Mouse (Mus musculus) intestine, postnatal 0 days (tissue): ENCODE data around the gene Mtch2. TPM values are rescaled to one million over a fixed set of nuclear protein-coding genes. Genes with fewer than 3 reads are reported as not detected.

Experiments used
- ATAC-seq: fragments of 200-750 bp; cut with Nextera tagmentation; 2 replicates; pipeline ENCODE4 v1.8.0; 2017; ENCODE audit warnings: mild to moderate bottlenecking, moderate TSS enrichment, moderate library complexity
- H3K27ac ChIP-seq: fragments of 300-500 bp; sonication (generic); 2 replicates; pipeline ENCODE4 v1.5.1; 2014; ENCODE audit warnings: mild to moderate bottlenecking, low read depth, low read length, moderate library complexity
- H3K27me3 ChIP-seq: fragments of 300-500 bp; sonication (generic); replicated peaks from 2 replicates; pipeline ENCODE4 v1.6.1; 2014; ENCODE audit warnings: low read length, mixed read lengths; ENCODE audit not compliant: control insufficient read depth, insufficient read depth
- H3K36me3 ChIP-seq: fragments of 300-500 bp; sonication (generic); 2 replicates; pipeline ENCODE4 v1.6.1; 2014; ENCODE audit warnings: mild to moderate bottlenecking, moderate library complexity; ENCODE audit not compliant: control insufficient read depth, insufficient read depth
- H3K4me1 ChIP-seq: fragments of 300-500 bp; sonication (generic); replicated peaks from 2 replicates; pipeline ENCODE4 v1.6.1; 2014; ENCODE audit warnings: antibody characterized with exemption, low read length, mixed read lengths; ENCODE audit not compliant: control insufficient read depth, insufficient read depth
- H3K4me2 ChIP-seq: fragments of 300-500 bp; sonication (generic); replicated peaks from 2 replicates; pipeline ENCODE4 v1.6.1; 2014; ENCODE audit warnings: low read depth, mild to moderate bottlenecking, moderate library complexity
- H3K4me3 ChIP-seq: fragments of 300-500 bp; sonication (generic); 2 replicates; pipeline ENCODE4 v1.5.1; 2014; ENCODE audit warnings: low read depth, low read length
- H3K9ac ChIP-seq: fragments of 300-500 bp; sonication (generic); 2 replicates; pipeline ENCODE4 v1.6.1; 2014; ENCODE audit warnings: mild to moderate bottlenecking, low read depth, low read length
- H3K9me3 ChIP-seq: fragments of 300-500 bp; sonication (generic); 2 replicates; pipeline ENCODE4 v1.6.1; 2016; ENCODE audit warnings: mixed run types; ENCODE audit not compliant: control insufficient read depth
- CTCF ChIP-seq: sonication (generic); IDR thresholded peaks from 2 replicates; pipeline ENCODE4 v1.5.1; 2016; ENCODE audit warnings: low read depth, mild to moderate bottlenecking, control low read depth, antibody characterized with exemption, moderate library complexity
- WGBS: fragments of 180-500 bp; shearing (Covaris S2); extraction: QIAGEN DNeasy Blood & Tissue Kit; methylation state at CpG from one replicate; pipeline ENCODE4 v1.1.7; 2014; 5-methylcytosine and 5-hydroxymethylcytosine counted together
- polyA plus RNA-seq: library from polyadenylated mRNA; unstranded; fragments of >200 nt; fragmentation: Nextera tagmentation; extraction: Ambion mirVana; gene quantifications from 2 replicates; pipeline ENCODE4 v1.2.1, GENCODE M21; 2015

The Mtch2 gene
- polyA plus RNA-seq, 1 experiment from 2014 or later = 196 TPM

DNA sequence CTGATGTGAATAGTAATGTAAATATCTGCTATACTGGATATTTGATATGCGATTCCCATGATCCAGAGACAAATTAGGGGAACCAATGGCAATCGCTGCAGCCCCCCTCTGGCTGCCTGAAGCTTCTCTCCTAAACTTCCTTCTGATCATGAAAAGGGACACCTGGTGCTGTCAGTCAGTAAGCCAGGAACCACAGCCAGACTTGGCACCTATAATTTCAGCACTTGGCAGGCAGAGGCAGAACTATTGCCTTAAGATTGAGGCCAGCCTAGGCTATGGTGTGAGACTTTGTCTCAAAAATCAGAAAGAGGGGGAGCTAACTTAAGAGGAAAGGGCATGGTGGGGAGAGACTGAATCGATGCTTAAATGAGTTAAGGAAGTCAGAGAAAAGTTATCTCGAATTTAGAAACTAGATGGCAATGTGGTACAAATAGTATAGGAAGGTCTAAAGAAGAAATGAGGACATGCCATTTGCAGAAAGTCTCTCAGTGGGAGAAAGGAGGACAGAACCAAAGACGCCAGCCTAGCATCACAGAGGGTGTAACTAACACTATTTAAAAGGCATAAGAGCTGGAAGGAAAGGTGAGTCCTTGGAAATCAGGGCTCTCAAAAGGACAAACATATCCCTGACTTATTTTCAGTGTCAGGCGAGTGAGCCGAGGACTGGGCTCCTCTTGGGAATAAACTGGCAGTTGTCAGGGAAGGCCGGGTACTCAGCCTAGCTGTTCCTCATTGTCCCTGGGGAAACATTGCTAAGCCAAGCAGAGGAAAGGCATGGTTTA lies 24.4 kb downstream of the Mtch2 start:
- ATAC-seq = no peak
- no peaks in the 10 kb centered on the region for H3K9me3 ChIP-seq
- no peak for TF ChIP-seq CTCF
- H3K27ac ChIP-seq = no peak overlapping the region
- no peak overlapping the region for H3K9ac ChIP-seq
- H3K4me3 ChIP-seq = no peak overlapping the region
- H3K27me3 ChIP-seq = no peaks in the 10 kb centered on the region
- H3K4me1 ChIP-seq = no peaks in the 10 kb centered on the region
- H3K36me3 ChIP-seq = 0 out of 2 replicates have a peak, but pooled peaks cover 7% of the 10 kb centered on the region
- H3K4me2 ChIP-seq = no peak overlapping the region
- WGBS = 64% methylated on average over 8 of the region's 8 CpGs

DNA sequence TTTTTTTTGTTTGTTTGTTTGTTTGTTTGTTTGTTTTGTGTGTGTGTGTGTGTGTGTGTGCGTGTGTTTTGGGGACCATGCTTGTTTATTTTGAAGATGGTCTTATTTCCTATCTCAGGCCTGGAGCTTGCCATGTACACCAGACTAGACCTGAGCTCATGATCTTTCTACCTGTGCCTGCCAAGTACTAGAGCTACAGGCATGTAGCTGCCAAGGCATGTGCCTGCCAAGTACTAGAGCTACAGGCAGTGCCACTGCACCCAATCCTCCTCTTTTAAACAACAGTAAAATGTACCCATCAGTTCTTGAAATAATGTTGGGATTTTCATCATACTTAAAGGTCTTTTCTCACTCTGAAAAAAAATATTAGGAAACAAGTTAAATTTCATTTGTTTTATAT lies 27.1 kb downstream of the Mtch2 start:
- no peak overlapping the region for H3K4me2 ChIP-seq
- TF ChIP-seq CTCF = no peak
- H3K9ac ChIP-seq = no peak overlapping the region
- no peak overlapping the region for H3K4me3 ChIP-seq
- H3K27ac ChIP-seq = no peak overlapping the region
- ATAC-seq = no peak
- 75% methylated on average over 1 of the region's 1 CpGs for WGBS
- H3K4me1 ChIP-seq = no peaks in the 10 kb centered on the region
- H3K36me3 ChIP-seq = no peaks in the 10 kb centered on the region
- no peaks in the 10 kb centered on the region for H3K9me3 ChIP-seq
- H3K27me3 ChIP-seq = no peaks in the 10 kb centered on the region

DNA sequence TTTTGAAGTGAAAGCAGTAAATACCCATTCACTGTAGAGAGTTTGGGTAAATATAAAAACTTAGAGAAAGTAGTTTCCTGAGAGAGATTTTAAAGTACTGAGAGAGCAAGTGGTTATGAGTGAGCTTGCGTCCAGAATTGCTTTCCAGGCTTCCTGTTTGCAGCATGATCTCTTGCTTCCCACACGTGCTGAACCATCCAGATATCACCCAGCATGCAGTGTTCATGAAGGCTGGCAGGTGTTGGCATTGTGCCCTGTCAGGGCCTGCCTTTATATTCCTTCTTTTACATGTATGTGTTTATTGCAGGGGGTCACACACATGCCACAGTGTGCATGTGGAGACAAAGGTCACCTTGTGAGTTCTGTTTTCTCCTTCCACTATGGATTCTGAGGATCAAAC lies 28.3 kb downstream of the Mtch2 start:
- no peak for ATAC-seq
- Histone ChIP-seq H3K4me2 (no peak overlapping the region), H3K27me3 (no peaks in the 10 kb centered on the region), H3K9ac (no peak overlapping the region), H3K4me3 (no peak overlapping the region), H3K36me3 (no peaks in the 10 kb centered on the region), H3K27ac (no peak overlapping the region), H3K9me3 (no peaks in the 10 kb centered on the region), H3K4me1 (no peaks in the 10 kb centered on the region)
- WGBS = 66% methylated on average over 2 of the region's 2 CpGs
- TF ChIP-seq CTCF = no peak

DNA sequence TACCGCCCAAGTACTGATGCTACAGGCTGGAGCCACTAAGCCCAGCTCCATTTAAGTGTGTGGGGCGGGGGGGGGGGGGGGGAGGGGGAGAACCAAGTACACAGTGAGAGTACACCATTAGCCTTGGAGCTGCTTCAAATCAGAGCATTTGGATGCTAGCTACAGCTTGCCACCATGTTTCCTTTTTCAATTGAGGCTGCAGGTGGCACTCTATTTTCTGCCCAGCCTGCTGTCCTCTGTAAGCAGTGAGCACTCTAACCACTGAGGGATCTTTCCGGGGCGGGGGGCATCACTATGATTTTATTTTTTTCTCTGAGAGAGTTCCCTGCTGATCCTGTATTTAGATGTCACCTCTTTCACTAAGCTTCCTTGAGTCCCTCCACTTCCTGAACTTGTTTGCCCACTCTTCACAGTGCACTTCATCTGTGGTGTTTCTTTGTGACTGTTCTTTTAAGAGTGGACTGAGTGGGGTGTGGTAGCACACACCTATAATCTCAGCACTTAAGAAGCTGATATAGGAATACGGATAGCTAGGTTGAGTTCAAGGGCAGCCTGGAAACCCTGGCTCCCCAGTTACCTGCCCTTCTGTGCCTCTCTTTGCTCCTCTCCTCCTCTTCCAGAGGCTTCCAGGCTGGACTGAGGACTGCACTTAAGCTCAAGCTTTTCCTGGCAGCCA lies 30.8 kb downstream of the Mtch2 start:
- no peak for ATAC-seq

DNA sequence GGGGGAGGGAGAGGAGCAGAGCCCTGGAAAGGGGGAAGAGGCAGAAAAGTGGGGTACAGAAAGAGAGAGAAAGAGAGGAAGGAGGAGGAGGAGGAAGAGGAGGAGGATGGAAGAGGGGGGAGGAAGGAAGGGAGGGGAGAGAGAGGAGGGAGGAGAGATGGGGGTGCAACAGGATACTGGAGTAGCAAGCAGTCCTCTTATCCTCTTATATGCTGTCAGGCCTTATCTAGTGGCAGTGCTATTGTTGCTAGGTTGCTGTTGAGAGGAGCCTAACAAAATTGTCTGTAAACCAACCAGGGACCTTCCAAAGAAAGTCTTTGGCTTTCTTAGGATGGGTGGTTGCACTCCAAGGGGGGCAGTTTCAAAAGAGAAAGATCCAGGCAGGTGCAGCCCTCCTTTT lies 32.5 kb downstream of the Mtch2 start:
- no peak for ATAC-seq
- H3K36me3 ChIP-seq = no peaks in the 10 kb centered on the region
- H3K27ac ChIP-seq = no peak overlapping the region
- H3K4me1 ChIP-seq = no peaks in the 10 kb centered on the region
- H3K27me3 ChIP-seq = no peaks in the 10 kb centered on the region
- no peak overlapping the region for H3K4me2 ChIP-seq
- no peaks in the 10 kb centered on the region for H3K9me3 ChIP-seq
- H3K9ac ChIP-seq = no peak overlapping the region
- no peak for TF ChIP-seq CTCF
- H3K4me3 ChIP-seq = no peak overlapping the region

More for the DNA sequence above, 30.8 kb downstream of the Mtch2 start:
- no peak for TF ChIP-seq CTCF
- Histone ChIP-seq H3K9me3 (no peaks in the 10 kb centered on the region), H3K4me2 (no peak overlapping the region), H3K36me3 (no peaks in the 10 kb centered on the region), H3K9ac (no peak overlapping the region), H3K4me1 (no peaks in the 10 kb centered on the region), H3K27ac (no peak overlapping the region), H3K27me3 (no peaks in the 10 kb centered on the region), H3K4me3 (no peak overlapping the region)
- 55% methylated on average over 5 of the region's 5 CpGs for WGBS

DNA sequence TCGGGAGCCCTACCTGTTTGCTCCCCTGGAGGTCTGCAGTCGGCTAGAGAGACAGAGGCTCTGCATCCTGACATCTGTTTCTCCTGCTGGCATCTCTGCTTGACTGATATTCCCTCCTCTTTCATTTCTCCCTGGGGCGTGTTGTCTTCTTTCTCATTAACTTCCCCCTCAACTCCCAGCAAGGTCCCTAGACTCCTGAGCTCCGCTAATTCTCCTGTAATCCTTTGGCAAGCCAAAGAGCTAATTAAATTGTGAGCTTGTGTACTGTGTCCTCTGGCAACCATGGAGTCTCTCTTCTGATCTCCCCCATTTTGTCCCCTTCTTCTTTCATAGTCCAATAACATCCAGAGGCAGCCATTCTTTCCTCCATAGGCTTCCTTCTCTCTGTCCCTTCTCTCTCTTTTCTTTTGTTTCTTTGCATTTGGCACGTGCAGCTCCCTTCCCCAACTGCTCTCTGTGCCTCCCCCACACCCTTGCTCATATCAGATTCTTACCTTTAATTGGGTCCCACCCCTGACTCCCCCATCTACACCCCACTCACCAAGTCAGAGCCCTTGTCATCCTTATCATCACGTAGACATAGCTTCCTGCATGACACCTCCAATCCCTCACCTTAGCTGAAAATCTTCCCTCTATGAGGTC lies 33.3 kb downstream of the Mtch2 start:
- Histone ChIP-seq H3K27me3 (0 out of 2 replicates have a peak, but pooled peaks cover 6% of the 10 kb centered on the region), H3K4me1 (no peaks in the 10 kb centered on the region), H3K9me3 (no peaks in the 10 kb centered on the region), H3K4me2 (no peak overlapping the region), H3K36me3 (no peaks in the 10 kb centered on the region), H3K9ac (no peak overlapping the region), H3K4me3 (no peak overlapping the region), H3K27ac (no peak overlapping the region)
- ATAC-seq = no peak
- TF ChIP-seq CTCF = no peak
- 39% methylated on average over 6 of the region's 6 CpGs for WGBS
